Mouse (Mus musculus) spleen, adult 2 months (tissue): Measurements from ENCODE around the gene Ovgp1.

ENCODE experiments used
- CTCF ChIP-seq: fragments of 200-500 bp; IDR thresholded peaks from 2 replicates; pipeline ENCODE4 v1.5.1; 2011; ENCODE audit warnings: mild to moderate bottlenecking, inconsistent platforms; ENCODE audit not compliant: insufficient read depth, insufficient read length, insufficient replicate concordance; ENCODE audit errors: extremely low read depth
- POLR2A ChIP-seq: fragments of 200-500 bp; IDR thresholded peaks from 2 replicates; pipeline ENCODE4 v1.6.1; 2011; ENCODE audit warnings: low read depth, low read length, inconsistent platforms

GRCm38 (mm10) chr3:105933926-105934325 lies 39.6 kb upstream of the Ovgp1 start:
- TF ChIP-seq CTCF (no peak), POLR2A (no peak)
